Mouse (Mus musculus) CH12.LX (cell line): ENCODE results near the gene Samd10. TPM values are rescaled to one million over a fixed set of nuclear protein-coding genes. Genes with fewer than 3 reads are reported as not detected.
A peak's percentile ranks its signal among the peaks of the same experiment; 100 is the strongest.

Experiments used
- DNase-seq: peaks from one replicate; pipeline ENCODE4 v3.0.0-alpha.2; 2013; ENCODE audit errors: extremely low read depth
- H3K27ac ChIP-seq: 2 replicates; pipeline ENCODE4 v1.5.1; 2012; ENCODE audit warnings: low read depth, mild to moderate bottlenecking, control low read depth, moderate library complexity; ENCODE audit not compliant: insufficient read depth
- H3K27me3 ChIP-seq: replicated peaks from 2 replicates; pipeline ENCODE3; 2012; ENCODE audit warnings: inconsistent platforms
- H3K36me3 ChIP-seq, 2 experiments: replicated peaks in 1 of 2; 2 replicates each; pipeline versions ENCODE3 to v1.6.1; 2012; ENCODE audit warnings: inconsistent platforms in 1 of 2, low read length in 1 of 2, mild to moderate bottlenecking in 1 of 2, mixed read lengths in 1 of 2, moderate library complexity in 1 of 2; ENCODE audit not compliant: control insufficient read depth in 1 of 2, insufficient read depth in 1 of 2
- H3K4me1 ChIP-seq, 2 experiments: 2 replicates each; pipeline ENCODE4 v1.6.1; 2012; ENCODE audit warnings: inconsistent platforms in 1 of 2, moderate library complexity in 1 of 2; ENCODE audit not compliant: insufficient read depth in 2 of 2, control insufficient read depth in 1 of 2
- H3K4me2 ChIP-seq: 2 replicates; pipeline ENCODE4 v1.6.1; 2012; ENCODE audit warnings: low read depth, mild to moderate bottlenecking, control low read depth; ENCODE audit not compliant: poor library complexity, insufficient read depth, severe bottlenecking
- H3K4me3 ChIP-seq, 3 experiments: fragments of 150-350 bp in 1 of 3; sonication (generic) in 1 of 3; replicated peaks in 1 of 3; 2 replicates each; pipeline versions ENCODE3 to v1.5.1; 2011 to 2012; ENCODE audit warnings: low read depth in 2 of 3, low read length in 2 of 3, mild to moderate bottlenecking in 2 of 3, moderate library complexity in 2 of 3, control low read depth in 1 of 3, improper control_type of control experiment in 1 of 3, inconsistent platforms in 1 of 3, mixed read lengths in 1 of 3; ENCODE audit not compliant: poor library complexity in 1 of 3
- H3K79me2 ChIP-seq: replicated peaks from 2 replicates; pipeline ENCODE4 v1.6.1; 2012; ENCODE audit warnings: mild to moderate bottlenecking, moderate library complexity; ENCODE audit not compliant: control insufficient read depth, poor library complexity, insufficient read depth, severe bottlenecking; ENCODE audit errors: extremely low read depth
- H3K9ac ChIP-seq: 2 replicates; pipeline ENCODE4 v1.6.1; 2012; ENCODE audit warnings: low read depth, mild to moderate bottlenecking, control low read depth, moderate library complexity; ENCODE audit not compliant: insufficient read depth
- H3K9me3 ChIP-seq: replicated peaks from 2 replicates; pipeline ENCODE3; 2012; ENCODE audit warnings: low read length, inconsistent platforms, mixed read lengths
- BHLHE40 ChIP-seq: IDR thresholded peaks from 2 replicates; pipeline ENCODE4 v1.6.1; 2011; ENCODE audit warnings: mild to moderate bottlenecking, low read depth, low read length, improper control_type of control experiment
- CHD1 ChIP-seq: IDR thresholded peaks from 2 replicates; pipeline ENCODE4 v1.6.1; 2012; ENCODE audit warnings: low read depth, low read length, improper control_type of control experiment, inconsistent platforms
- CHD2 ChIP-seq: IDR thresholded peaks from 2 replicates; pipeline ENCODE4 v1.6.1; 2011; ENCODE audit warnings: low read length, improper control_type of control experiment
- ETS1 ChIP-seq: conservative IDR thresholded peaks from 2 replicates; pipeline ENCODE4 v1.6.1; 2012; ENCODE audit warnings: low read depth, mild to moderate bottlenecking, inconsistent platforms, low read length, improper control_type of control experiment, moderate library complexity
- JUND ChIP-seq: conservative IDR thresholded peaks from 2 replicates; pipeline ENCODE4 v1.6.1; 2011; ENCODE audit warnings: low read depth, low read length, improper control_type of control experiment
- KAT2A ChIP-seq: IDR thresholded peaks from 2 replicates; pipeline ENCODE4 v1.6.1; 2012; ENCODE audit warnings: low read length, improper control_type of control experiment, inconsistent platforms; ENCODE audit not compliant: insufficient replicate concordance
- MXI1 ChIP-seq: IDR thresholded peaks from 2 replicates; pipeline ENCODE4 v1.6.1; 2011; ENCODE audit warnings: mild to moderate bottlenecking, low read depth, low read length, improper control_type of control experiment
- NRF1 ChIP-seq: IDR thresholded peaks from 2 replicates; pipeline ENCODE4 v1.6.1; 2014; ENCODE audit warnings: low read depth, mild to moderate bottlenecking, inconsistent platforms, low read length, improper control_type of control experiment, moderate library complexity
- PAX5 ChIP-seq: IDR thresholded peaks from 2 replicates; pipeline ENCODE4 v1.6.1; 2012; ENCODE audit warnings: low read length, inconsistent platforms, mixed read lengths
- POLR2A ChIP-seq: IDR thresholded peaks from 2 replicates; pipeline ENCODE4 v1.6.1; 2011; ENCODE audit warnings: low read depth, mild to moderate bottlenecking, improper control_type of control experiment, low read length
- RAD21 ChIP-seq: IDR thresholded peaks from 2 replicates; pipeline ENCODE4 v1.6.1; 2011; ENCODE audit warnings: low read depth, mild to moderate bottlenecking, low read length, improper control_type of control experiment, moderate library complexity
- SIN3A ChIP-seq: IDR thresholded peaks from 2 replicates; pipeline ENCODE4 v1.6.1; 2012; ENCODE audit warnings: low read length, improper control_type of control experiment, inconsistent platforms
- TBP ChIP-seq: conservative IDR thresholded peaks from 2 replicates; pipeline ENCODE4 v1.6.1; 2011; ENCODE audit warnings: low read depth, low read length, improper control_type of control experiment
- TCF12 ChIP-seq: IDR thresholded peaks from 2 replicates; pipeline ENCODE4 v1.6.1; 2014; ENCODE audit warnings: low read depth, mild to moderate bottlenecking, inconsistent platforms, low read length, improper control_type of control experiment
- UBTF ChIP-seq: IDR thresholded peaks from 2 replicates; pipeline ENCODE4 v1.6.1; 2012; ENCODE audit warnings: low read depth, mild to moderate bottlenecking, inconsistent platforms, low read length, improper control_type of control experiment, moderate library complexity
- USF2 ChIP-seq: conservative IDR thresholded peaks from 2 replicates; pipeline ENCODE4 v1.6.1; 2011; ENCODE audit warnings: low read depth, low read length, improper control_type of control experiment
- ZC3H11A ChIP-seq: IDR thresholded peaks from 2 replicates; pipeline ENCODE4 v1.6.1; 2012; ENCODE audit warnings: low read depth, mild to moderate bottlenecking, inconsistent platforms, low read length, improper control_type of control experiment
- ZKSCAN1 ChIP-seq: IDR thresholded peaks from 2 replicates; pipeline ENCODE4 v1.6.1; 2012; ENCODE audit warnings: low read depth, inconsistent platforms, low read length, improper control_type of control experiment, borderline replicate concordance
- ZMIZ1 ChIP-seq: IDR thresholded peaks from 2 replicates; pipeline ENCODE4 v1.6.1; 2012; ENCODE audit warnings: low read depth, mild to moderate bottlenecking, inconsistent platforms, low read length, improper control_type of control experiment
- dilution Hi-C: fragments of 300-500 bp; cut with MboI; formaldehyde crosslinking; loops from 2 replicates; pipeline ENCODE4 v1.14.3; 2020; ENCODE audit warnings: low sequenced_read_pairs; ENCODE audit not compliant: extremely low pct_unique_long_range_greater_than_20kb, extremely low pct_ligation_motif_present
- in situ Hi-C: fragments of 300-500 bp; cut with MboI; formaldehyde crosslinking; loops from 3 replicates; pipeline ENCODE4 v1.14.3; 2019; ENCODE audit warnings: low sequenced_read_pairs, low pct_ligation_motif_present, low pct_unique_long_range_greater_than_20kb, mixed read lengths
- polyA plus RNA-seq: library from polyadenylated mRNA; unstranded; fragments of >175 nt; gene quantifications from 2 replicates; pipeline ENCODE4 v1.2.1, GENCODE M21; 2012; ENCODE audit warnings: low read depth; ENCODE audit not compliant: insufficient read length
- total RNA-seq, 2 experiments: library from RNA; depleted of rRNA; stranded (reverse); fragments of 300-350 nt in 1 of 2; fragments of >200 nt in 1 of 2; gene quantifications; 2 replicates each; pipeline ENCODE4 v1.2.3; 2012 to 2014

The Samd10 gene
- total and polyA plus RNA-seq, 3 experiments = 0.32 to 3.8 (median 0.66) TPM

DNA sequence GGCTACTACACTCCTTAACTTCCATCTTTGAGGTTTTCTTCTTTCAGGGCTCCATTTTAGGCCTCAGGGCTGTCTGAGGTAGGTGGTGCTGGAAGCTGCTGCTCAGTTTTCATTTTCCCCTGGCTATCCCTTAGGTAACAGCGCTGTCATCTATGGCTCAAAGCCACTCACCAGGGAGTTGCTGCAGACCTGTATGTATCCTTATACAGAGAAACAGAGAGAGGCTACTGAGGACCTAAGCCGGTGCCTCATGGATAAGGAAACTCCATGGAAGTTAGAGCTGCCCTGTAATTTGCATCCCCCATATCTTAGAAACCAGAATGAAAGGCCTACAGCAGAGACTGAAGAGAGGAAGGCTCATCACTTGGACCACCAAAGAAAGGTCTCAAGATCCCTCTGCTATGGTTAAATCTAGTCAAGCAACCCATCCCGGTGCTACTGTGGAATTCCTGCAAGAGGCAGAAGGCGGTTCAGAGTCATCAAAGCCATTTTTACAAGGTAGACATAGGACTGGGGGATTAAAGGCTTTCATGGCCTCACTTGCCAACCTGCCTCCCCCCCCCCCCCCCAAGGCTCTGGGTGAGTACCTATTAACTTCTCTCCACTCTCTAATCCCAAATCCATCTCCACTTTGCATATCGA, 18.8 kb downstream of the Samd10 start:
- H3K36me3 ChIP-seq = peaks cover 11 to 52% of the 10 kb centered on the region in 2 experiments
- TF ChIP-seq POLR2A = no peak
- no peak for TF ChIP-seq ETS1
- TF ChIP-seq UBTF = no peak
- no peak for TF ChIP-seq CHD2
- TF ChIP-seq JUND = no peak
- no peak for TF ChIP-seq USF2
- TF ChIP-seq PAX5 = no peak
- TF ChIP-seq TCF12 = no peak
- TF ChIP-seq BHLHE40 = no peak
- no peak for TF ChIP-seq TBP
- no peak for TF ChIP-seq CHD1
- no peak for TF ChIP-seq SIN3A
- no peak for TF ChIP-seq ZMIZ1
- TF ChIP-seq ZKSCAN1 = no peak
- TF ChIP-seq MXI1 = no peak
- no peak for TF ChIP-seq ZC3H11A
- TF ChIP-seq KAT2A = no peak
- no peak for TF ChIP-seq NRF1
- no peak for TF ChIP-seq RAD21
- no peak overlapping the region for H3K27ac ChIP-seq
- dilution Hi-C loops (no loop called here), in situ Hi-C loops (no loop called here)
- peaks cover 3 to 25% of the 10 kb centered on the region in 2 experiments; a peak in 2 of 4 replicates for H3K4me1 ChIP-seq
- peak overlapping the region; percentile 86 for H3K9ac ChIP-seq
- H3K79me2 ChIP-seq = peaks cover 4% of the 10 kb centered on the region; the same call in 1 of the 2 replicates
- peak overlapping the region; percentile 67 to 78 (median 75) for H3K4me3 ChIP-seq
- no peaks in the 10 kb centered on the region for H3K27me3 ChIP-seq
- H3K4me2 ChIP-seq = peak overlapping the region; percentile 73
- H3K9me3 ChIP-seq = no peaks in the 10 kb centered on the region
- DNase-seq = no peak

DNA sequence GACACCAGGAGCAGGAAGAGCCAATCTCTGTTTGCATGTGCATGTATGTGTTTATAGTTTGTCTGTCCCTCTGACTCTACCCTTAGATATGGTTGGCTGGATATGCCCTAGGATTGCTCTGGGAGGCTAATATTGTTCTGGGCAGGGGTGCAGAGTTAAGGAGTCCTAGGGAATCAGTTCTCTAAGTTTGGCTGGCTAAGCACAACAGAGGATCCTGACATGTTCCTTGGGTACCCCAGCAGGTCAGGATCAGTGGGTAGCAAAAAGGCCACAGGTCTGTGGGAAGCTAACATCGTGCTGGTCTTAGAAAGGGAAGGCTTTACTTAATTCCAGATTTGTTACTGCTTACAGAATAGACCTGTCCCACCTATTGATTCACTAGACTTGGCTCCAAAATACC, 19.3 kb downstream of the Samd10 start:
- Histone ChIP-seq H3K9ac (0 out of 2 replicates have a peak overlapping the region, but pooled peaks have one; percentile 86), H3K4me3 (no peak overlapping the region), H3K4me2 (no peak overlapping the region), H3K9me3 (no peaks in the 10 kb centered on the region), H3K79me2 (peaks cover 4% of the 10 kb centered on the region; the same call in 1 of the 2 replicates), H3K36me3 (peaks cover 11 to 52% of the 10 kb centered on the region in 2 experiments), H3K4me1 (peaks cover 3 to 25% of the 10 kb centered on the region in 2 experiments; a peak in 2 of 4 replicates), H3K27me3 (no peaks in the 10 kb centered on the region), H3K27ac (no peak overlapping the region)
- in situ Hi-C loops = loop anchor here (5.0 kb wide), 1 partner anchor 187 kb away; no protein-coding TSS in a partner anchor
- dilution Hi-C loops = no loop called here
- TF ChIP-seq KAT2A = no peak
- TF ChIP-seq SIN3A = no peak
- TF ChIP-seq CHD2 = 0 out of 2 replicates have a peak, but pooled peaks have one; percentile 18
- DNase-seq = no peak
